Mouse (Mus musculus): Measurements from ENCODE around the gene Smim7. TPM values are rescaled to one million over a fixed set of nuclear protein-coding genes. Genes with fewer than 3 reads are reported as not detected.

Gene Smim7
- polyA plus RNA-seq, 1 experiment: 79.2 TPM

DNA sequence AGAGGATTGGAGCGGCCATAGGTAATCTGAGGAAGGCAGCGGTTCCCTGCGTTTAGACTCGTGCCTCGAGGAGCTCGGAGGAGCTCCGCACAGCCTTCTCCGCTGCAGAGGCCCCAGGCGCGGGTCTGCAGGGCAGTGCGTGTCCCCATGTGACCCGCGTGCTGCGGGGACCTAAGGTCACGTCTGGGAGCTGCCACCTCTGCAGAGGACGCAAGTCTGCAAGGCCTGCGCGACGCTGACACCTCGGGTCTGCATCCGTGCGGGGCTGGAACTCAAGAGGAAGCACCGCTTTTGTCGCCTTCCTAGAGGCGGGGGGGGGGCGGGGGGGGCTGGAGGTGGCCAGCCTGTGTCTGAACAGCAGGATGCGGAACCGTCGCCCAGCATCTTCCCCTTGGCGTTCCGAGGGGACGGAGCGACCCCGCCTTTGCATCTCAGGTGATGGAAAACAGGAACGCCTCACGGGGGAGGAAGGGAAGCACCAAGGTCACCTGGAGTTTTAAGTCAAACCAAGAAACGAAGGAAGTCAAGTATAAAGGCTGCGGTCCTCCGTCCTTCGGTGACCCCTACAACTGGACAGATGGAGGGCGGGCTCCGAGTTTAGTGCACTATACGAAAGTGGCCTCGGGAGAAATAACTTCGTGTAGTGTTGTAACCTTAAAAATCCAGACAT is 22.1 kb downstream of the Smim7 start:
- Histone ChIP-seq H3K27ac (ENCODE audit: control insufficient read depth, insufficient read depth, low read length) (peak overlapping the region; percentile 56), H3K4me3 (ENCODE audit: control insufficient read depth, insufficient read depth, low read length) (peak overlapping the region; percentile 76), H3K36me3 (ENCODE audit: control insufficient read depth, insufficient read depth, low read length) (no peaks in the 10 kb centered on the region), H3K27me3 (ENCODE audit: control insufficient read depth, insufficient read depth, low read length) (no peaks in the 10 kb centered on the region), H3K4me1 (replicated peaks; ENCODE audit: control insufficient read depth, insufficient read depth, low read length) (peaks cover 8% of the 10 kb centered on the region)
- TF ChIP-seq CTCF (IDR thresholded peaks at IDR 0.05; ENCODE audit: borderline replicate concordance, control insufficient read depth, extremely low read depth, insufficient read depth, low read length, poor library complexity): no peak
- TF ChIP-seq POLR2A (IDR thresholded peaks at IDR 0.05; ENCODE audit: control insufficient read depth, extremely low read depth, insufficient read depth, low read length, poor library complexity): no peak
- WGBS: under 1% methylated on average over 45 of the region's 45 CpGs
- no peak for DNase-seq

DNA sequence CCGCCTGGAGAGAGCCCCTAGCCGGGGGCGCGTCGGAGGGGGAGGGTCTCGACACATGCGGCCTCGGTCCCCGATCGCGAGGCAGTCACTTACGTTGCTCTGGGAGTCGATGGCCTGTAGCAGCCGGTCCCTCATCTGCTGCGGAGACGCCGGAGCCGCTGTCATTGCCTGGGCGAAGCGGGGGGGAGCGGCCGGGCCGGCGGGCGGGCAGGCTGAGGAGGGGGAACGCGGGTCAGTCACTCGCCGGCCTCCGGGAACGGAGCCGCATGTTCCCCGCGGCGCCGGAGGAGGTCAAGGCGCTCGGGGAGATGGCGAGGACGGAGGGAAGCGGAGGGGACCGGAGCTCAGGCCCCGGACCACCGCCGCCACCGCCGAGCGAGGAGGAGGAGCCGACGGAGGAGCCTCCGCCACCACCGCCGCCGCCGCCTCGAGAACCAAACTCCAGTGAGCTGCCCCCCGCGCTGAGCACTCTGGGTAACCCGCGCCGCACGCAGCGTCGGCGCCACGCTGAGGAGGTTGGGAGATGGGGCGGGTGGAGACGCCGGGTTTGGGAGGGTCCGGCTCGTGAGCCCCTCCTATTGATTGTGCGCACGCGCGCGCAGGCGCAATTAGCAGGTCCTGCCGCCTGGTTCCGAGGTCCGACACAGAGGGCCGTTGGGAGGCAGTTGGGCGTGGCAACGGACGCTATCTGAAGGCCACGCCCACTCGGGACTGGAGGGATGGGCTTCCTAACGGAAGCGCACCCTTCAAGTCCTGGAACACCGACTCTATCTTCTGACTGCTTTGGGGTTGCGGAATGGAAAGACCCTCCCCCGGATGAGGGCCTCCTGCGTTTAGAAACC is 22.9 kb downstream of the Smim7 start, which contains the start of gene Med26:
Med26 (minus strand) TSS at position 469 of the 842 bp plus-strand sequence.
- Histone ChIP-seq H3K27me3 (ENCODE audit: control insufficient read depth, insufficient read depth, low read length) (no peaks in the 10 kb centered on the region), H3K4me1 (replicated peaks; ENCODE audit: control insufficient read depth, insufficient read depth, low read length) (peaks cover 8% of the 10 kb centered on the region), H3K27ac (ENCODE audit: control insufficient read depth, insufficient read depth, low read length) (peak within 1 kb of the TSS; percentile 56), H3K36me3 (ENCODE audit: control insufficient read depth, insufficient read depth, low read length) (no peaks in the 10 kb centered on the region), H3K4me3 (ENCODE audit: control insufficient read depth, insufficient read depth, low read length) (peak within 1 kb of the TSS; percentile 76)
- TF ChIP-seq CTCF (IDR thresholded peaks at IDR 0.05; ENCODE audit: borderline replicate concordance, control insufficient read depth, extremely low read depth, insufficient read depth, low read length, poor library complexity) (0 out of 2 replicates have a peak, but pooled peaks have one; percentile 48), POLR2A (IDR thresholded peaks at IDR 0.05; ENCODE audit: control insufficient read depth, extremely low read depth, insufficient read depth, low read length, poor library complexity) (peak; percentile 57; the same call in 1 of the 2 replicates)
- DNase-seq: peak; percentile 97
- WGBS: under 1% methylated on average over 92 of the region's 92 CpGs

DNA sequence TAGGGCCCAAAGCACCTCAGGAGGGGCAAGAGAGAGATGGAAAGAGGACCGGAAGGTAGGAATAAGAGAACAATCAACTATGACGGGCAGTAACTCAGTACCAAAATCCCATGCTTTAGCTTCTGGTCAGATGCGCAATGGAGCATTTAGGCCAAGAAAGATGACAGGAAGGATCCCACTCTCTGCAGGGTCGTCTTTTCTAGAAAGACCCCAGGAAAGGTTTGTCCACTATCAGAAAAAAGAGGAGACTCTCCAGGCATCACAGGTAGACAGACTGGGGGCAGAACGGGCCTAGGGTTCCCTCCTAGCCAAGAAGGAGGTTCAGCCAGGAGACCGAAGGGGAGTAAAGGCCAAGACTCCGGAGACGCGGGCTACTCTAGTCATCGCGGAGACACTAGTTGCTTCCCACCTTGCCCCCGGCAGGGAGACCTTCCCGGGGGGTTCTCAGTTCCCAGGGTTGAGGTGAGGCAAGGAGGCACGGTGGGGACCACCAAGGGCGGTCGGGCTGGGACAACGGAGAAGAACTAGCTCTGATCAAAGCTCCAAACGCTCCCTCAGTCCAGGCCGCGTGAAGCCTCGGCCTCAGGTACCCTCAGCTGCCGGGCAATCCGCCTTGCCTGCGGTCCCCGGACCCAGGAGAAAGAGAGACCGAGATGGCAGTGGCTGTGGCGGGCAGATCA is 23.6 kb downstream of the Smim7 start:
- Histone ChIP-seq H3K27ac (ENCODE audit: control insufficient read depth, insufficient read depth, low read length) (no peak overlapping the region), H3K27me3 (ENCODE audit: control insufficient read depth, insufficient read depth, low read length) (no peaks in the 10 kb centered on the region), H3K36me3 (ENCODE audit: control insufficient read depth, insufficient read depth, low read length) (no peaks in the 10 kb centered on the region), H3K4me1 (replicated peaks; ENCODE audit: control insufficient read depth, insufficient read depth, low read length) (peaks cover 11% of the 10 kb centered on the region), H3K4me3 (ENCODE audit: control insufficient read depth, insufficient read depth, low read length) (peak overlapping the region; percentile 76)
- no peak for TF ChIP-seq CTCF (IDR thresholded peaks at IDR 0.05; ENCODE audit: borderline replicate concordance, control insufficient read depth, extremely low read depth, insufficient read depth, low read length, poor library complexity)
- no peak for TF ChIP-seq POLR2A (IDR thresholded peaks at IDR 0.05; ENCODE audit: control insufficient read depth, extremely low read depth, insufficient read depth, low read length, poor library complexity)
- WGBS: 3% methylated on average over 27 of the region's 27 CpGs
- DNase-seq: no peak

DNA sequence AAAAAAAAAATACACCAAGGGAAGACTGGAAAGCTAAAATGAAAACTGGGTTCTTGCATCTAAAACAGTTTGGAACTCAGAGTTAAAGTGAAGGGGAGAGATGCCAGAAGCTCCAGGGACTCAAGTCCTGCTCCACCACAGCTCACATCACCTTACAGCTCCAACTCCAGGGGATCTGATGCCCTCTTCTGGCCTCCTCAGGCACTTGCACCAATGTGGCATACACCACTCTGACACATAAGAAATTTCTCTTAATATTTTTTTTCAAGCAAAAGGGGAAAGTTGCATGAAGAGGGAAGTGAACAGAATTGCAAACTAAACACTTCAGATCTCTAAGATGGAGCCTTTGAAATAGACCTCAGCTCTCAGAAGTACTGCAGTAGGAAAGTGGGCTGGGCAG is 31.7 kb downstream of the Smim7 start:
- no peak overlapping the region for H3K27ac ChIP-seq (ENCODE audit: control insufficient read depth, insufficient read depth, low read length)
- TF ChIP-seq POLR2A (IDR thresholded peaks at IDR 0.05; ENCODE audit: control insufficient read depth, extremely low read depth, insufficient read depth, low read length, poor library complexity): no peak
- no peak for TF ChIP-seq CTCF (IDR thresholded peaks at IDR 0.05; ENCODE audit: borderline replicate concordance, control insufficient read depth, extremely low read depth, insufficient read depth, low read length, poor library complexity)
- no peak overlapping the region for H3K4me3 ChIP-seq (ENCODE audit: control insufficient read depth, insufficient read depth, low read length)
- no peaks in the 10 kb centered on the region for H3K27me3 ChIP-seq (ENCODE audit: control insufficient read depth, insufficient read depth, low read length)
- no peak for DNase-seq
- H3K36me3 ChIP-seq (ENCODE audit: control insufficient read depth, insufficient read depth, low read length): no peaks in the 10 kb centered on the region
- H3K4me1 ChIP-seq (replicated peaks; ENCODE audit: control insufficient read depth, insufficient read depth, low read length): 0 out of 2 replicates have a peak, but pooled peaks cover 3% of the 10 kb centered on the region

DNA sequence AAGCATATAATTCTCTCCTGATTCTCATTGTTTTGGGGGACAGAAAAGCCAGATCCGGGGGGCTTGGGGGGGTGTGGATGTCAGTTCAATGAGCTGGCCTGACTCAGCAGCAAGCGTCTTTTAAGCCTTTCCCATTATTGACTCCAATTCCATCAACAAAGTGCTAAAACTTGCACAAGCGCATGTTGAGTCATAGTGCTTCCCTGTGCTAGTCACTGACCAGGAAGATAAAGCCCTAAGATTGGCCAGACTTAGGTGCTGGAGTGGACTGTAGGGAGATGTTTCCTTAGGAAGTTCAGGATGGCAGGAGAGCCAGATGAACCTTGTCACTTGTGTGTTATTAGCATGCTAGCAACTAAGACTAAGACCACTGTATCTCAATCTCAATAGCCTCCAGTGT is 36.0 kb downstream of the Smim7 start:
- WGBS: 98% methylated on average over 3 of the region's 3 CpGs
- no peak for DNase-seq
- Histone ChIP-seq H3K4me1 (replicated peaks; ENCODE audit: control insufficient read depth, insufficient read depth, low read length) (no peaks in the 10 kb centered on the region), H3K36me3 (ENCODE audit: control insufficient read depth, insufficient read depth, low read length) (no peaks in the 10 kb centered on the region), H3K27ac (ENCODE audit: control insufficient read depth, insufficient read depth, low read length) (no peak overlapping the region), H3K4me3 (ENCODE audit: control insufficient read depth, insufficient read depth, low read length) (no peak overlapping the region), H3K27me3 (ENCODE audit: control insufficient read depth, insufficient read depth, low read length) (no peaks in the 10 kb centered on the region)
- TF ChIP-seq POLR2A (IDR thresholded peaks at IDR 0.05; ENCODE audit: control insufficient read depth, extremely low read depth, insufficient read depth, low read length, poor library complexity) (no peak), CTCF (IDR thresholded peaks at IDR 0.05; ENCODE audit: borderline replicate concordance, control insufficient read depth, extremely low read depth, insufficient read depth, low read length, poor library complexity) (no peak)

DNA sequence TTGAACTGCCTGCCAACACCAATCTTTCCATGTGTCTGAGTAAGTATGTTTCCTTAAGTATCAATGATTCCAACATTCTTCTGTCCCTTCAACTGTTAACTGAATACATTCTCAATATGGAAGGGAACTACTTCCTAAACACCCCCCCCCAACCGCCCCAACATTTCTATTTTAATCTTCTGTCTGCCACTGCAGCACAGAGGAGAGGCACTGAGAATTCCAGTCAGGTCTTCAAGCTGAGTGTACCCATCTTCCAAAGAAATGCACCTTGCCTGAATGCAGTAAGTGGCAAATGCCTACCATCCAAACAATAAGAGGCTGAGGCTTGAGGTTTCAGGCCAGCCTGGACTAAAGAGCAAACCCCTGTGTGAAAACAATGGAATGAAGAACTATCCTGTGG is 38.8 kb downstream of the Smim7 start:
- DNase-seq: no peak
- Histone ChIP-seq H3K4me3 (ENCODE audit: control insufficient read depth, insufficient read depth, low read length) (no peak overlapping the region), H3K4me1 (replicated peaks; ENCODE audit: control insufficient read depth, insufficient read depth, low read length) (no peaks in the 10 kb centered on the region), H3K27ac (ENCODE audit: control insufficient read depth, insufficient read depth, low read length) (no peak overlapping the region), H3K36me3 (ENCODE audit: control insufficient read depth, insufficient read depth, low read length) (no peaks in the 10 kb centered on the region), H3K27me3 (ENCODE audit: control insufficient read depth, insufficient read depth, low read length) (no peaks in the 10 kb centered on the region)
- TF ChIP-seq CTCF (IDR thresholded peaks at IDR 0.05; ENCODE audit: borderline replicate concordance, control insufficient read depth, extremely low read depth, insufficient read depth, low read length, poor library complexity) (no peak), POLR2A (IDR thresholded peaks at IDR 0.05; ENCODE audit: control insufficient read depth, extremely low read depth, insufficient read depth, low read length, poor library complexity) (no peak)
- WGBS: 92% methylated on average over 1 of the region's 1 CpGs
